Mouse (Mus musculus) forebrain, embryonic 11.5 days (tissue): Measurements from ENCODE around the gene Slc25a19. TPM values are rescaled to one million over a fixed set of nuclear protein-coding genes. Genes with fewer than 3 reads are reported as not detected.

Source experiments
- ATAC-seq: fragments of 200-750 bp; cut with Nextera tagmentation; replicated peaks from 2 replicates; pipeline ENCODE4 v1.8.0; 2017; ENCODE audit warnings: moderate TSS enrichment; ENCODE audit not compliant: low FRiP score
- DNase-seq: peaks from one replicate; pipeline ENCODE4 v3.0.0-alpha.2; 2017; ENCODE audit warnings: low spot score
- H3K27ac ChIP-seq: fragments of 300-500 bp; sonication (generic); 2 replicates; pipeline ENCODE4 v1.5.1; 2014; ENCODE audit warnings: low read depth, low read length
- H3K27me3 ChIP-seq: fragments of 300-500 bp; sonication (generic); 2 replicates; pipeline ENCODE4 v1.6.1; 2014; ENCODE audit warnings: mild to moderate bottlenecking, low read length, mixed read lengths; ENCODE audit not compliant: control insufficient read depth, insufficient read depth
- H3K36me3 ChIP-seq: fragments of 300-500 bp; sonication (generic); 2 replicates; pipeline ENCODE4 v1.6.1; 2014; ENCODE audit warnings: mild to moderate bottlenecking, low read length, moderate library complexity, mixed read lengths; ENCODE audit not compliant: control insufficient read depth, insufficient read depth
- H3K4me1 ChIP-seq: fragments of 300-500 bp; sonication (generic); replicated peaks from 2 replicates; pipeline ENCODE4 v1.6.1; 2014; ENCODE audit warnings: low read length, mixed read lengths; ENCODE audit not compliant: control insufficient read depth, insufficient read depth
- H3K4me2 ChIP-seq: fragments of 300-500 bp; sonication (generic); 2 replicates; pipeline ENCODE4 v1.6.1; 2014; ENCODE audit warnings: low read depth, mild to moderate bottlenecking, low read length, moderate library complexity, mixed read lengths; ENCODE audit not compliant: severe bottlenecking
- H3K4me3 ChIP-seq: fragments of 300-500 bp; sonication (generic); 2 replicates; pipeline ENCODE4 v1.5.1; 2014; ENCODE audit warnings: low read depth, low read length
- H3K9ac ChIP-seq: fragments of 300-500 bp; sonication (generic); 2 replicates; pipeline ENCODE4 v1.6.1; 2014; ENCODE audit warnings: low read length
- H3K9me3 ChIP-seq: fragments of 300-500 bp; sonication (generic); 2 replicates; pipeline ENCODE4 v1.6.1; 2016; ENCODE audit warnings: low read length, mixed read lengths; ENCODE audit not compliant: control insufficient read depth
- WGBS: fragments of 180-500 bp; shearing (Covaris S2); extraction: QIAGEN DNeasy Blood & Tissue Kit; methylation state at CpG from one replicate; pipeline ENCODE4 v1.1.7; 2014; 5-methylcytosine and 5-hydroxymethylcytosine counted together
- polyA plus RNA-seq: library from polyadenylated mRNA; unstranded; fragments of >200 nt; fragmentation: Nextera tagmentation; extraction: Ambion mirVana; gene quantifications from 2 replicates; pipeline ENCODE4 v1.2.1, GENCODE M21; 2014

The Slc25a19 gene
- polyA plus RNA-seq, 1 experiment from 2014 or later, result 26.4 TPM

GRCm38 (mm10) chr11:115663676-115664335 is 35.7 kb upstream of the Slc25a19 start:
- Histone ChIP-seq H3K9me3 (no peaks in the 10 kb centered on the region), H3K4me3 (no peak overlapping the region), H3K27me3 (no peaks in the 10 kb centered on the region), H3K9ac (no peak overlapping the region), H3K4me1 (no peaks in the 10 kb centered on the region), H3K4me2 (no peak overlapping the region), H3K27ac (no peak overlapping the region), H3K36me3 (no peaks in the 10 kb centered on the region)
- WGBS, result 73% methylated on average over 4 of the region's 4 CpGs
- DNase-seq (no peak), ATAC-seq (no peak)

GRCm38 (mm10) chr11:115660376-115660775 is 32.3 kb upstream of the Slc25a19 start:
- H3K27ac ChIP-seq, result no peak overlapping the region

GRCm38 (mm10) chr11:115658521-115658920 is 30.4 kb upstream of the Slc25a19 start:
- Histone ChIP-seq H3K27ac (no peak overlapping the region), H3K4me1 (no peaks in the 10 kb centered on the region), H3K9me3 (no peaks in the 10 kb centered on the region), H3K9ac (no peak overlapping the region), H3K27me3 (no peaks in the 10 kb centered on the region), H3K4me2 (no peak overlapping the region), H3K36me3 (no peaks in the 10 kb centered on the region; the same call in 1 of the 2 replicates), H3K4me3 (no peak overlapping the region)
- DNase-seq (no peak), ATAC-seq (no peak)
- WGBS, result 94% methylated on average over 6 of the region's 6 CpGs

More at GRCm38 (mm10) chr11:115660376-115660775, 32.3 kb upstream of the Slc25a19 start:
- H3K4me3 ChIP-seq, result no peak overlapping the region
- no peak overlapping the region for H3K4me2 ChIP-seq
- no peaks in the 10 kb centered on the region for H3K9me3 ChIP-seq
- 96% methylated on average over 4 of the region's 4 CpGs for WGBS
- H3K27me3 ChIP-seq, result no peaks in the 10 kb centered on the region
- ATAC-seq (no peak), DNase-seq (no peak)
- no peaks in the 10 kb centered on the region for H3K4me1 ChIP-seq
- H3K36me3 ChIP-seq, result no peaks in the 10 kb centered on the region
- H3K9ac ChIP-seq, result no peak overlapping the region

- Histone ChIP-seq H3K27ac (no peak overlapping the region), H3K27me3 (no peaks in the 10 kb centered on the region), H3K4me3 (no peak overlapping the region), H3K4me1 (no peaks in the 10 kb centered on the region), H3K9me3 (no peaks in the 10 kb centered on the region), H3K36me3 (no peaks in the 10 kb centered on the region; the same call in 1 of the 2 replicates), H3K4me2 (no peak overlapping the region), H3K9ac (no peak overlapping the region)
- 86% methylated on average over 2 of the region's 2 CpGs for WGBS
- DNase-seq (no peak), ATAC-seq (no peak)
Measured at GRCm38 (mm10) chr11:115654128-115654527, 26.0 kb upstream of the Slc25a19 start.

- Histone ChIP-seq H3K9me3 (no peaks in the 10 kb centered on the region), H3K4me3 (no peak overlapping the region), H3K36me3 (no peaks in the 10 kb centered on the region; the same call in 1 of the 2 replicates), H3K4me2 (no peak overlapping the region), H3K27ac (no peak overlapping the region), H3K9ac (no peak overlapping the region), H3K27me3 (no peaks in the 10 kb centered on the region), H3K4me1 (no peaks in the 10 kb centered on the region)
- 90% methylated on average over 3 of the region's 3 CpGs for WGBS
- DNase-seq (no peak), ATAC-seq (no peak)
Measured at GRCm38 (mm10) chr11:115653194-115653593, 25.1 kb upstream of the Slc25a19 start.

- no peak for DNase-seq
- 88% methylated on average over 3 of the region's 3 CpGs for WGBS
- Histone ChIP-seq H3K4me3 (no peak overlapping the region), H3K9me3 (no peaks in the 10 kb centered on the region), H3K4me1 (no peaks in the 10 kb centered on the region), H3K27me3 (no peaks in the 10 kb centered on the region), H3K4me2 (no peak overlapping the region), H3K27ac (no peak overlapping the region), H3K36me3 (no peaks in the 10 kb centered on the region; the same call in 1 of the 2 replicates), H3K9ac (no peak overlapping the region)
- no peak for ATAC-seq
Measured at GRCm38 (mm10) chr11:115651680-115652079, 23.6 kb upstream of the Slc25a19 start.

- Histone ChIP-seq H3K27ac (no peak overlapping the region), H3K9ac (no peak overlapping the region), H3K36me3 (no peaks in the 10 kb centered on the region; the same call in 1 of the 2 replicates), H3K4me1 (no peaks in the 10 kb centered on the region), H3K4me2 (no peak overlapping the region), H3K4me3 (no peak overlapping the region), H3K9me3 (no peaks in the 10 kb centered on the region), H3K27me3 (no peaks in the 10 kb centered on the region)
- 72% methylated on average over 10 of the region's 10 CpGs for WGBS
- no peak for ATAC-seq
- no peak for DNase-seq
Measured at GRCm38 (mm10) chr11:115649706-115650105, 21.6 kb upstream of the Slc25a19 start.

GRCm38 (mm10) chr11:115647459-115647858 is 19.4 kb upstream of the Slc25a19 start:
- no peak overlapping the region for H3K4me3 ChIP-seq
- no peaks in the 10 kb centered on the region for H3K27me3 ChIP-seq
- no peak overlapping the region for H3K9ac ChIP-seq
- no peaks in the 10 kb centered on the region for H3K9me3 ChIP-seq
- DNase-seq, result no peak
- no peak for ATAC-seq
- no peaks in the 10 kb centered on the region; the same call in 1 of the 2 replicates for H3K36me3 ChIP-seq
- H3K4me2 ChIP-seq, result no peak overlapping the region
- 67% methylated on average over 6 of the region's 6 CpGs for WGBS
- H3K4me1 ChIP-seq, result no peaks in the 10 kb centered on the region
- no peak overlapping the region for H3K27ac ChIP-seq

- no peak for DNase-seq
- Histone ChIP-seq H3K27me3 (no peaks in the 10 kb centered on the region), H3K9ac (no peak overlapping the region), H3K4me1 (no peaks in the 10 kb centered on the region), H3K4me2 (no peak overlapping the region), H3K27ac (no peak overlapping the region), H3K9me3 (no peaks in the 10 kb centered on the region), H3K4me3 (no peak overlapping the region), H3K36me3 (no peaks in the 10 kb centered on the region; the same call in 1 of the 2 replicates)
- no peak for ATAC-seq
- 95% methylated on average over 9 of the region's 9 CpGs for WGBS
Measured at GRCm38 (mm10) chr11:115646439-115646838, 18.3 kb upstream of the Slc25a19 start.
